Mouse (Mus musculus) forebrain, embryonic 11.5 days (tissue): ENCODE data around the gene Apaf1. TPM values are rescaled to one million over a fixed set of nuclear protein-coding genes. Genes with fewer than 3 reads are reported as not detected.

Experiments
- ATAC-seq: fragments of 200-750 bp; cut with Nextera tagmentation; replicated peaks from 2 replicates; pipeline ENCODE4 v1.8.0; 2017; ENCODE audit warnings: moderate TSS enrichment; ENCODE audit not compliant: low FRiP score
- DNase-seq: peaks from one replicate; pipeline ENCODE4 v3.0.0-alpha.2; 2017; ENCODE audit warnings: low spot score
- H3K27ac ChIP-seq: fragments of 300-500 bp; sonication (generic); 2 replicates; pipeline ENCODE4 v1.5.1; 2014; ENCODE audit warnings: low read depth, low read length
- H3K27me3 ChIP-seq: fragments of 300-500 bp; sonication (generic); 2 replicates; pipeline ENCODE4 v1.6.1; 2014; ENCODE audit warnings: mild to moderate bottlenecking, low read length, mixed read lengths; ENCODE audit not compliant: control insufficient read depth, insufficient read depth
- H3K36me3 ChIP-seq: fragments of 300-500 bp; sonication (generic); 2 replicates; pipeline ENCODE4 v1.6.1; 2014; ENCODE audit warnings: mild to moderate bottlenecking, low read length, moderate library complexity, mixed read lengths; ENCODE audit not compliant: control insufficient read depth, insufficient read depth
- H3K4me1 ChIP-seq: fragments of 300-500 bp; sonication (generic); replicated peaks from 2 replicates; pipeline ENCODE4 v1.6.1; 2014; ENCODE audit warnings: low read length, mixed read lengths; ENCODE audit not compliant: control insufficient read depth, insufficient read depth
- H3K4me2 ChIP-seq: fragments of 300-500 bp; sonication (generic); 2 replicates; pipeline ENCODE4 v1.6.1; 2014; ENCODE audit warnings: low read depth, mild to moderate bottlenecking, low read length, moderate library complexity, mixed read lengths; ENCODE audit not compliant: severe bottlenecking
- H3K4me3 ChIP-seq: fragments of 300-500 bp; sonication (generic); 2 replicates; pipeline ENCODE4 v1.5.1; 2014; ENCODE audit warnings: low read depth, low read length
- H3K9ac ChIP-seq: fragments of 300-500 bp; sonication (generic); 2 replicates; pipeline ENCODE4 v1.6.1; 2014; ENCODE audit warnings: low read length
- H3K9me3 ChIP-seq: fragments of 300-500 bp; sonication (generic); 2 replicates; pipeline ENCODE4 v1.6.1; 2016; ENCODE audit warnings: low read length, mixed read lengths; ENCODE audit not compliant: control insufficient read depth
- WGBS: fragments of 180-500 bp; shearing (Covaris S2); extraction: QIAGEN DNeasy Blood & Tissue Kit; methylation state at CpG from one replicate; pipeline ENCODE4 v1.1.7; 2014; 5-methylcytosine and 5-hydroxymethylcytosine counted together
- polyA plus RNA-seq: library from polyadenylated mRNA; unstranded; fragments of >200 nt; fragmentation: Nextera tagmentation; extraction: Ambion mirVana; gene quantifications from 2 replicates; pipeline ENCODE4 v1.2.1, GENCODE M21; 2014

Gene Apaf1
- polyA plus RNA-seq, 1 experiment from 2014 or later = 30.2 TPM

- no peak overlapping the region for H3K4me2 ChIP-seq
- no peak for ATAC-seq
- no peaks in the 10 kb centered on the region for H3K36me3 ChIP-seq
- no peak for DNase-seq
- H3K9ac ChIP-seq = no peak overlapping the region
- no peak overlapping the region for H3K27ac ChIP-seq
- H3K9me3 ChIP-seq = no peaks in the 10 kb centered on the region
- no peaks in the 10 kb centered on the region for H3K27me3 ChIP-seq
- H3K4me1 ChIP-seq = no peaks in the 10 kb centered on the region
- no peak overlapping the region for H3K4me3 ChIP-seq
These were observed 53.5 kb downstream of the Apaf1 start for GRCm38 (mm10) chr10:91029002-91029539.

- no peaks in the 10 kb centered on the region for H3K27me3 ChIP-seq
- no peak overlapping the region for H3K4me3 ChIP-seq
- no peak overlapping the region for H3K27ac ChIP-seq
- no peak overlapping the region for H3K4me2 ChIP-seq
- DNase-seq (no peak), ATAC-seq (no peak)
- H3K9ac ChIP-seq = no peak overlapping the region
- no peaks in the 10 kb centered on the region for H3K4me1 ChIP-seq
- no peaks in the 10 kb centered on the region for H3K36me3 ChIP-seq
- WGBS = 90% methylated on average over 5 of the region's 5 CpGs
- no peaks in the 10 kb centered on the region for H3K9me3 ChIP-seq
These were observed 54.6 kb downstream of the Apaf1 start for GRCm38 (mm10) chr10:91027964-91028363.

GRCm38 (mm10) chr10:91027468-91027867, 55.1 kb downstream of the Apaf1 start:
- 93% methylated on average over 4 of the region's 4 CpGs for WGBS
- H3K36me3 ChIP-seq = no peaks in the 10 kb centered on the region
- H3K9me3 ChIP-seq = no peaks in the 10 kb centered on the region
- H3K4me1 ChIP-seq = no peaks in the 10 kb centered on the region
- H3K27me3 ChIP-seq = no peaks in the 10 kb centered on the region
- H3K4me3 ChIP-seq = no peak overlapping the region
- H3K27ac ChIP-seq = no peak overlapping the region
- DNase-seq = no peak
- no peak overlapping the region for H3K9ac ChIP-seq
- ATAC-seq = no peak
- H3K4me2 ChIP-seq = no peak overlapping the region

- Histone ChIP-seq H3K4me3 (no peak overlapping the region), H3K27me3 (no peaks in the 10 kb centered on the region), H3K9me3 (no peaks in the 10 kb centered on the region), H3K36me3 (no peaks in the 10 kb centered on the region; the same call in 1 of the 2 replicates), H3K27ac (no peak overlapping the region), H3K4me1 (no peaks in the 10 kb centered on the region), H3K9ac (no peak overlapping the region), H3K4me2 (no peak overlapping the region)
- ATAC-seq (no peak), DNase-seq (no peak)
- WGBS = 93% methylated on average over 12 of the region's 12 CpGs
These were observed 76.6 kb downstream of the Apaf1 start for GRCm38 (mm10) chr10:91005858-91006538.

GRCm38 (mm10) chr10:91001421-91001820, 81.1 kb downstream of the Apaf1 start:
- H3K9ac ChIP-seq = no peak overlapping the region
- H3K4me1 ChIP-seq = no peaks in the 10 kb centered on the region
- H3K9me3 ChIP-seq = no peaks in the 10 kb centered on the region
- DNase-seq = no peak
- H3K4me3 ChIP-seq = no peak overlapping the region
- no peaks in the 10 kb centered on the region for H3K36me3 ChIP-seq
- ATAC-seq = no peak
- 89% methylated on average over 13 of the region's 13 CpGs for WGBS
- no peaks in the 10 kb centered on the region for H3K27me3 ChIP-seq
- H3K4me2 ChIP-seq = no peak overlapping the region
- no peak overlapping the region for H3K27ac ChIP-seq

GRCm38 (mm10) chr10:90999899-91000298, 82.7 kb downstream of the Apaf1 start:
- 96% methylated on average over 5 of the region's 5 CpGs for WGBS
- ATAC-seq (no peak), DNase-seq (no peak)
- no peaks in the 10 kb centered on the region for H3K4me1 ChIP-seq
- no peaks in the 10 kb centered on the region for H3K27me3 ChIP-seq
- no peak overlapping the region for H3K4me3 ChIP-seq
- H3K36me3 ChIP-seq = no peaks in the 10 kb centered on the region; the same call in 1 of the 2 replicates
- no peak overlapping the region for H3K4me2 ChIP-seq
- no peak overlapping the region for H3K27ac ChIP-seq
- H3K9me3 ChIP-seq = no peaks in the 10 kb centered on the region
- no peak overlapping the region for H3K9ac ChIP-seq

GRCm38 (mm10) chr10:90993869-90994268, 88.7 kb downstream of the Apaf1 start:
- 77% methylated on average over 5 of the region's 5 CpGs for WGBS
- no peak overlapping the region for H3K9ac ChIP-seq
- H3K4me2 ChIP-seq = no peak overlapping the region
- no peak overlapping the region for H3K27ac ChIP-seq
- H3K4me3 ChIP-seq = no peak overlapping the region
- no peaks in the 10 kb centered on the region for H3K27me3 ChIP-seq
- no peak for ATAC-seq
- no peaks in the 10 kb centered on the region for H3K4me1 ChIP-seq
- no peak for DNase-seq
- H3K36me3 ChIP-seq = no peaks in the 10 kb centered on the region; the same call in 1 of the 2 replicates
- no peaks in the 10 kb centered on the region for H3K9me3 ChIP-seq

- WGBS = 89% methylated on average over 6 of the region's 6 CpGs
These were observed 90.3 kb downstream of the Apaf1 start for GRCm38 (mm10) chr10:90992237-90992636.

GRCm38 (mm10) chr10:90990340-90990739, 92.2 kb downstream of the Apaf1 start:
- no peaks in the 10 kb centered on the region for H3K27me3 ChIP-seq
- WGBS = 93% methylated on average over 6 of the region's 6 CpGs
- H3K36me3 ChIP-seq = no peaks in the 10 kb centered on the region; the same call in 1 of the 2 replicates
- H3K9me3 ChIP-seq = no peaks in the 10 kb centered on the region
- no peaks in the 10 kb centered on the region for H3K4me1 ChIP-seq
- no peak overlapping the region for H3K4me2 ChIP-seq
- no peak overlapping the region for H3K4me3 ChIP-seq
- no peak for ATAC-seq
- H3K9ac ChIP-seq = no peak overlapping the region
- DNase-seq = no peak
- H3K27ac ChIP-seq = no peak overlapping the region

More at GRCm38 (mm10) chr10:90992237-90992636, 90.3 kb downstream of the Apaf1 start:
- H3K27me3 ChIP-seq = no peaks in the 10 kb centered on the region
- no peaks in the 10 kb centered on the region for H3K4me1 ChIP-seq
- no peak overlapping the region for H3K27ac ChIP-seq
- no peak overlapping the region for H3K9ac ChIP-seq
- no peak for ATAC-seq
- no peak overlapping the region for H3K4me2 ChIP-seq
- no peak overlapping the region for H3K4me3 ChIP-seq
- DNase-seq = no peak
- no peaks in the 10 kb centered on the region; the same call in 1 of the 2 replicates for H3K36me3 ChIP-seq
- no peaks in the 10 kb centered on the region for H3K9me3 ChIP-seq
